Mouse (Mus musculus) lung, postnatal 4 days (tissue): ENCODE measurements around the gene Ccdc148.

Source experiments
- DNase-seq, 2 experiments: peaks; one replicate each; pipeline ENCODE4 v3.0.0; 2021

Ccdc148 gene

DNA sequence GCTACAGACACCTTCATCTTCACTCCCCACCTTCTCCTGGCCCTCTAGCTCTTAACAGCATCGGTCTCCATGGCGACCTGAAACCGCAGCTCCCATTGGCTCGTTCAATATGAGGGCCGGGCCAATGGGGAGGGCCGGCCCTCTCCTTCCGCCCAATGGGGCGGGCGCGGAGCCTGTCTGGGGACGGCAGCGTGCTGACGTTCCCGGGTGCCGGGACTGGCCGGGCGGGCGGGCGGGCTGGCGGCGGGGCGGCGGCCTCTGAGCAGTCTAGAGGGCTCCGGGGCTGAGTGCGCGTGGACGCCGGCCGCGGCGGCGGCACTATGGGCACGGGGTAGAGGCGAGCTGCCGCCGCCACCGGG lies at the start of gene Ccdc148, which contains the start of gene Pkp4:
Gene Ccdc148 (minus strand): TSS at position 79 of the 359 bp plus-strand sequence.
Gene Pkp4 (plus strand): TSS at position 246 of the 359 bp plus-strand sequence.
- DNase-seq = peak; percentile 93 to 96

DNA sequence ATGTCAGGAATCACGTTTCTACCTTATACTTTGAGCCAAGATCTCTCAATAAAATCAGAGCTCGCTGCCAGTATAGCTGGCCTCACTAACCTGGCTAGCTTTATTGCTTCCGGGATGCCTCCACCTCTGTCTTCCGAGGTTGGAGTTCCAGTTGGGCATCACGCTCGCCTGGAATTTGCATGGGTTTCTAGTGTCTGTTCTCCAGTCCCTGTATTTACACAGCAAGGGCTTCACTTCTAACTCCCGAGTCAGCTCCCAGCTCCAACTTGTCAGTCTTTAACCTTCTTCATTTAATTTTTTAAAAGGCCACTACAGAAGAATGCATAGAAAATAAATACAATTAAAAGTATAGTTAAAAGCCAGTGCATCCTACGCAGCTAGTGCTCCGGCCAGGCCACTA lies 47.8 kb upstream of the Ccdc148 start:
- no peak for DNase-seq

DNA sequence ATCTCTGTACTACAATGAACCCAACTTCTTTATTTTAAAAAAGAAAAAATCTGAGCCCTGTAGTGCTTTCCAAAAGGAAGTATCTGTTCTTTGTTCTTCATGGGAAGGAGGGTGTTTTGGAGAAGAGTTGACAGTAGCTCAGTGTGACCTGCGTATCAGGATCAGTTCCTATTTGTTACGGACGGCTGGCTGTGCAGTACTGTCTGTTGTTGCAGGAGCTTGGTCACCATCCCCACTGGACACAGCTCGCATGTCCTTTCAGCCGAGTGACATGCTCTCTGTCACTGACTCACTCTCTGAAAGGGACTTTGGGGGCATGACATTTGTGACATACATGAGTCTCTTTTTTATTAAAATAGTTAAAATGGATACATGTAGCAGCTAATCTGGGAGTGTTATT lies 47.2 kb upstream of the Ccdc148 start:
- DNase-seq = no peak

DNA sequence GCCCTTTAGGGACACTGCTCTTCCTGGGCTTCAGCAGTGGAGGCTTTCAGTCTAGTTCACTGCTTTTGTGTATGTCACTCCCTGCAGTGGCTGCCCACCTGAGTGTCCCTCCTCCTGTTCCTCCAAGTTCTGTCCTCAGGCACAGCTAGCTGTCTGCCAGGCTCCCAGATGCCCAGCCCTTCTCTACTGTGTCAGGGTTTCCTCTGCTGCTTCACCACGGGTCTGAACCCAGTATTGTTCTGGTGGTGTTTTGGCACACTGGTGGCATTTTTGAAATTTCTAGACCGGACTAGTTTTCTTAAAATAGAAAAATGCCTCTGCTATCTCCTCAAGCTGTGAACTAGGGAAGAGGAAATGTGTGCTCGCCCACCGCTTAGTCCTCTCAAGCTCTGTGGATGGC lies 46.8 kb upstream of the Ccdc148 start:
- no peak for DNase-seq

DNA sequence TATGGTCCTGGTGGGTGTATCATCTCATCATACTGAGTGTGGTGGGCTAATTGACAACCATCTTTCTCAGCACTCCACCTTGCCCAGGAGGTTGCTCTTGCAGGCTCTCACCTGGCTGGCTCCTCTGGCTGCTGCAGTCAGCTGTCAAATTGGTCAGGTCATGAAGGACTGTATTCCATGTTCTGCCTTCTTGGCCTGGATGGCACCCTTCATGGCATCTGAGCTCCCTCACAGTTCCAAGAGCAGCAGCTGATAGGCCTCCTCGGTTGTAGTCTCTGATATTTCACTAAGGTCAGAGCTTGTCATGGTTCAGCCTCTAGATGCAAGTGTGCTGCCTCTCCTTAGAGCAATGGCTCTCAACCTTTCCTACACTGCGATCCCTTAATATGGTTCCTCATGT lies 45.7 kb upstream of the Ccdc148 start:
- no peak for DNase-seq

DNA sequence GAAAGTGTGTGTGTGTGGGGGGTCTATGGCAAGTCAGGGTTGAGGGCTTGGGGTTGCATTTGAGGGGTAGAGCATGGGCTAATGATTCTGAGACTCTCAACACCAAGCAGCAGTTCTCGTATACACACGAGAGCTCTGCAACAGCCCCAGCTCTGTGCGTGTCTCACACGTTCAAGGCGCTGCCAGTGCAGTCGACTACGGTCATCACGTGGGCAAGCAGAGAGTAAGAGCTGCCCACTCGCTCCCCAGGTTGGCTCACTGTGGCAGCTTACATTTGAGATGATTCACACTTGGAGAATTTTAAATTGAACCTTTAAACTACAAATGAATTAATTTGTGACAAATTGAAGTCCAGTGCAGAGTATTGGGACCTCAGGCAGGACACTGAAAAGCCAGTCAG lies 44.6 kb upstream of the Ccdc148 start:
- no peak for DNase-seq

DNA sequence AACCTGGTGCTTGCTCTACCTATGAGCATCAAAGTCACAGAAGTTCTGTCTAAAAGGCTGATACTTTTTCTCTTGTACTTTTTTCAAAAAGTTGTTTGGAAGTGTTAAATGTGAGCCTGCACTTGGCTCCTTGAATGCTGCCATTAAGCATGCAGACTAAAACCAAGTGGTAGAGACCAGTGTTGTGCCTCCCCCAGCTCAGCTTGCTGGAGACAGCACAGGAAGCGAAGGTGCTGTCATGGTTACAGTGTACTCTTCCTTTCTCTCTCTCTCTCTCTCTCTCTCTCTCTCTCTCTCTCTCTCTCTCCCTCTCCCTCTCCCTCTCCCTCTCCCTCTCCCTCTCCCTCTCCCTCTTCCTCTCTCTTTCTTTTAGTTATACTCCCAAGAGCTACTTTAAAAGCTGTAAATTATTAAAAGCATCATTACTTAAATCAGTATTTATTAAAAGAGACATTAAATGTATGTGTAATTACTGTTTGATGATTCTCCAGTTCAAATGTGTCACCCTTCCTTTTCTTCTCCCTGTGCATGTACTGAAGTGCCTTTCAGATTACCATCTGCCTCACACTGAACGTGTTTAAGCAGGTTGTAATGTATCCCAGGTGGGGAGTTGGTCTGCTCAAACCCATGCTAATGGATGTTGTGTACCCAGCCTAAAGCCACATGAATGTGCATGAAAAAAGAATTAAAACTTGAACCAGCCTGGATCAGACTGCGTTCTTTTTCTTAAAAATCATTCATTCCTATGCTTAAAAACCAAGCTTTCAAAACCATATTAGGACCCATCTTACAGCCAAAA lies 43.3 kb upstream of the Ccdc148 start:
- DNase-seq = no peak

DNA sequence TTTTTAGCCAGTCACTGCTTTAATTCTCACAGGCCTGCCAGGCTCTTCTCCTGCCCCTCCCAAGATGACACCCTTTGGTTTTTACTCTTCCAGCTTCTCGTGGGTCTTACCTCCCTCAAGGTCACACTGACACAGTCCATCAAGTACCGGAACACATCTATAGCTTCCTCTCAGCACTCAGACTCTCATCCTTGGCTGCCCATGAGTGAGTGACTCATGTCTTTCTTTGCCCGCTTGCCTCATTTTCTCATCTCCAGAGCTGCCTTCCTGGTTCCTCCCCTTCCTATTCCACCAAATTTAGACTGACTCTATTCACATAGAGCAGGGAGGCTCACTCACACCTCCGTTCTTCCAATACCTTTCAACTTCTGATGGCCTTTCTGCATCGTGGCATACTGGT lies 42.4 kb upstream of the Ccdc148 start:
- DNase-seq = no peak

DNA sequence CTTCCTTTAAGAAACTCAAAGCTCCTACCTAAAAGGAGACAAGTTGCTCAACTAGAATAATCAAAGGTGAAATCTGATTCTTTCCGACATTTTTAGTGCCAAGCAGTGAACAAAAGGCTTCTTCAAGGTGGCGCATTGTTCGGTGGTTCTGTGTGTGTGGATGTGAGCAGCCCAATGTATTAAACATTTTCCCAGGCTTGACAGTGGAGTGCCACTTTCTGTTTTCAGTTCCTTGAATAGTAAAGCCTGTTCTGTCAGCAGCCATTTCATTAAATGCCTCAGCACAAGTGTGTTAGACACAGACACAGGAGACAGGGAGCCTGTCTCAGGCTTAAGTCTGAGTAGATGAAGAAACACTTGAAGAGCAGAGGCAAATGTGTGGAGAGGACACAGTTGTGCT lies 40.0 kb upstream of the Ccdc148 start:
- DNase-seq = no peak

DNA sequence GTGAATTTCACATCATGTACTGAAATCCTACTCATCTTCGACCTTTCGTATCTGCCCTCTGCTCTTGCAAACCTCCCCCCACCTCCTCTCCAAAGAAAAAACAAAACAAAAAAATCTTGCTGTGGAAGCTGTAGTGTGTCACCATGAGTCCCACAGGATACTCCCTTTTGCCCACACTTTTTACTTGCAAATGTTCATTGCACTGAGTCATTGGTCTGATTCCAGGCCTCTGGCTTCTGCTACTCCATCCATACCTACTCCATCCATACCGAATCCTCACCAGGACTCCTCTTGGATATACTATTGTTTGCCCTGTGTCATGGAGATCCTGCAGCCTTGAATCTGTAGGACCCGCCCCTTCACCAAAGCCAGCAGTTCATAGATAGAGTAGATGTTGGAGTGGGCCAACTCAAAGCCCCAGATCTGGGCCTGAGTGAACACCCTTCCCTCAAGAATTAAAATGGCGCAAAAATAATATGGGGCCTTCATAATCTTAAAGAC lies 39.0 kb upstream of the Ccdc148 start:
- DNase-seq = no peak

DNA sequence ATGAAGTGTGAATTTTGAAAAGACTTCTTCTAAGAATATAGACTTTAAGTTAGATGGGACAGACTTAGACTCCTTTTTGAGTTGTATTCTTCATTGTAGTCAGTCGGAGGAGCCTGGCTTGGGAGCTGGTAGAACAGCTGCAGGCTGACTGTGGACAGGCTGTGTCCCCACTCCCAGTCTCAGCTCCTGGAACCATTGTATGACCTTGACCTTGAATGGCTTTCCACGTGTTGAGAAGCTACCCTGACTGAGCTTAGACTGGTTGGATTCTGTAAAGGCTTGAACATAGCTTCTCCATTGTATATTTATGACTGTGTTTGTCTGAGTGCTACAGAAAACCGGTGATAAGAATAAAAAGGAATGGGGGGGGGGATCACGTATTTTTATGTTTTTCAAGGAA lies 36.7 kb upstream of the Ccdc148 start:
- no peak for DNase-seq

DNA sequence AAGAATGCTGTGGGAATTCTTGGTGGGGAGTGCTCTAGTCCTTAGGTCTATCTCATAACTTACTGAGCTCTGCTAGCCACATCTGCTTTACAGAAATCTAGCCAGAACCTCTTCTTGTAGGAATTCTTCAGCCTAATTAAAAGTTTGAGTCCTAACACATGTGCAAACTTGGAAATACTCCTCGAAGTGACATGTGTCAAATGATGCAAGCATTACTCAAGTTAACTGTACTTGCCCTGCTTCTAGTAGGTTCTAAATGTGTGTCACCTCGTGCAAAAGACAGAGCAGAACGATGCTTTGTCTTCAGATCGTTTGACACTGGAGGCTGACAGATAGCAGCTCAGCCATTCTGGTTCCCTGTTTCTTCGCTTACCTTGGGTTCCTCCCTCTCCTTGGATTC lies 32.6 kb upstream of the Ccdc148 start:
- DNase-seq = no peak

DNA sequence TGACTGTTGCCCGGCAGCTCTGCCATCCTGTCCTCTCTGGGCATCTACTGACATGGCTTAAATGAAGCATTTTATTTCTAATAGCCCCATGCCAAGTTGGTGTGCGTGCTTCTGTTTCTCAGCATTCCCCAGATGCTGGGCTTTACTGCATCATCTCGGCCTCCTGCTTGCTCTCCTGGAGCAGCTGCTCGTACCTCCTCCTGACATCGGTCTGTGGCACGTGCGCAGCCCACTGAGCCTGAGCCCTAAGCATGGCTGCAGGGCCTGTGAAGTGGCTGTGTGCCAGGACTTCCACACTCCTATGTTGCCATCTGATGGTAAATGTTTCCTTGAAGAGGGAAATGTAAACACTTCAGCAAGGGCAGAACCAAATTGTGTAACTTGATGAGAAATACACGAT lies 31.0 kb upstream of the Ccdc148 start:
- peak; percentile 61 to 83 for DNase-seq

DNA sequence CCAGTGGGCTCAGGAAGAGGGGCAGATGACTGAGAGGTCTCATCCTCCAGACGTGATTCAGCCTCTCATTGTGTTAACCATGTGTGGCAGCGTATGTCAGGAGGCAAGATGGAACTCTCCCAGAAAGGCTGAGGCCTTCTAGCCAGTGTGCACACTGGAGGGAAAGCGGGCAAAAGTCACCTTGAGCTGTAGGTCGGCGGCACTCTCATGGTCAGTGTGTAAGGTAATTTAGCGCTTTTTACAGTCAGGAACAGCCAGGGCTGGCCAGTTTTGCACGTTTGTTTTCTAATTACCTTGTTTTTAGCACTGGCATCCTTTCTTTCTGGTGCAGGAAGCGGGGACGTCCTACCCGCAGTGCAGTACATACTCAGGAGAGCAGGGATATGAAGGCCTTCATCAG lies 29.7 kb upstream of the Ccdc148 start:
- no peak for DNase-seq

DNA sequence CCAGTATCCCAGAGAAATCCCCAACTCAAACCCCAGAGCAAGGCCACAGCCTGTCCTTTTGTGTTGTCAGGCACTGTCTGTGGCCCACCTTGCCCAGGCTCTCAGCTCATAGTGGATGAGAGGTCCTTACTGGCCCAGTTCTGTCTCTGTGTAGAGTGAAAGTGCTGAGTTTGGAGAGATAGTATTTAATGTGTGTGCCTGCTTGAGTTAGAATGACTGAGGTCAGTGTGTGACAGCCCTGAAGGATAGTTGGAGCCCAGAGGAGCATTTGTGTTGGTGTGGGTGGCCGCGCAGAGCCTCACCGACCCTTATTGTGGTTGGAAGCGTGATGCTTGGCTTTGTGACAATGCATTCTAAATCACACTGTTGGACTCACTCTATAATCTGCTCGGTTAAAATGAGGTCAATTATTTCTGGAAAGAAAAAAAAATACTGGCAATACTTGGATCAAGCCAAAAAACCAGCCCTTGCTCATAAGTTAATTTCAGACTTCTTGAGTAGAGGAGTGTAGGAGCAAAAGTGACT lies 29.2 kb upstream of the Ccdc148 start:
- DNase-seq = no peak

DNA sequence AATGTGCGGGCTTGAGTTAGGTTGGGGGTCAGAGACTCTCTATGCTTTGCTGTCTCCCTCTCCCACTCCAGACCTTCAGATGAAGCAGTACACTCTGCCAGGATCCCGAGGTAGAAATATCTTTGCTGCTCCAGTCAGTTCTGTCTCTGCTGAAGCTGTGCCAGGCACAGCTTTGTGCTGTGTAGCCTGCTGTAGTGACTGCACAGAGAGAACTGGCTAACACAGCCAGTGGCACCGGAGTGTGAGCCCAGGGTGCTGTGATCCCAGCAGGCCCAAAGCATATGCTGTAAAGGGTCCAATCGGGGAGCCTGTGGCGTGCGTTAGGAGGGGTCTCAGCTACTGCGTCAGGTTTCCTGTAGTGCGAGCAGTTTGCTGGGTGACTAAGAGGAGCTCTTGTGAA lies 27.8 kb upstream of the Ccdc148 start:
- DNase-seq = no peak

DNA sequence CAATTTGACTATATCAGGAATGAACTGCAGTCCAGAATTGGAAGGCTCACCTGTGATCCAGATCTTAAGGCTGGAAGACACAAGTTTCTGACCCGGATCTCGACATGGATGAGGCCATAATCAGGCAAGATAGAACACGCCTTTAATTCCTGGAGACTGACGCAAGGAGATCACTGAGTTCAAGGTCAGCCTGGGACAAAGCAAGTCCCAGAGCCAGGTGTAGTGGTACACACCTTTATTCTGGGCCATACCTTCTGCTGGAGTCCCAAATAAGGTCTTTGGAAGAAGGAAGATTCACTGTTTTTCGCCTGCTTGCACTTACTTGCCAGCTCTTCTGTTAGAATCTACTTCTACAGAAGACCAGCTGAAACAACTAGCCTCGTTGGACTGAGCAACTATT lies 26.5 kb upstream of the Ccdc148 start:
- DNase-seq = no peak

DNA sequence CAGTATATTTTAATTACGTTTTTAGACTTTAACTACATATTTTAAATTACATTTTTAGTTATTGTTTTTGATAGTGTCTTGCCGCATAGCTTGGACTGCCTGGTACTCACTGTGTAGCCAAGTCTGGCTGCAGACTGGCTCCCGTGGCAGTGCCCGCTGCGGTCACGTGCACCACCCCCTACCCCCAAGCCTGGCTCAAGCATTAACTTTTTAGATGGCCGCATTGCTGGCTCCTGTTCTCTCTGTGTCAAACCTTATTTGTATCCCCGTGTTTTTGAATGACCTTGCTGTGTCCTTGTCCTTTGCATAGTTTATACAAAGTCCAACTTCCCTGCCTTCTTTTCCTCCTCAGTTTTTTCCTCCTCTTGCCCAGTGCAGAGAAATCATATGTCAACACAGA lies 25.6 kb upstream of the Ccdc148 start:
- no peak for DNase-seq

DNA sequence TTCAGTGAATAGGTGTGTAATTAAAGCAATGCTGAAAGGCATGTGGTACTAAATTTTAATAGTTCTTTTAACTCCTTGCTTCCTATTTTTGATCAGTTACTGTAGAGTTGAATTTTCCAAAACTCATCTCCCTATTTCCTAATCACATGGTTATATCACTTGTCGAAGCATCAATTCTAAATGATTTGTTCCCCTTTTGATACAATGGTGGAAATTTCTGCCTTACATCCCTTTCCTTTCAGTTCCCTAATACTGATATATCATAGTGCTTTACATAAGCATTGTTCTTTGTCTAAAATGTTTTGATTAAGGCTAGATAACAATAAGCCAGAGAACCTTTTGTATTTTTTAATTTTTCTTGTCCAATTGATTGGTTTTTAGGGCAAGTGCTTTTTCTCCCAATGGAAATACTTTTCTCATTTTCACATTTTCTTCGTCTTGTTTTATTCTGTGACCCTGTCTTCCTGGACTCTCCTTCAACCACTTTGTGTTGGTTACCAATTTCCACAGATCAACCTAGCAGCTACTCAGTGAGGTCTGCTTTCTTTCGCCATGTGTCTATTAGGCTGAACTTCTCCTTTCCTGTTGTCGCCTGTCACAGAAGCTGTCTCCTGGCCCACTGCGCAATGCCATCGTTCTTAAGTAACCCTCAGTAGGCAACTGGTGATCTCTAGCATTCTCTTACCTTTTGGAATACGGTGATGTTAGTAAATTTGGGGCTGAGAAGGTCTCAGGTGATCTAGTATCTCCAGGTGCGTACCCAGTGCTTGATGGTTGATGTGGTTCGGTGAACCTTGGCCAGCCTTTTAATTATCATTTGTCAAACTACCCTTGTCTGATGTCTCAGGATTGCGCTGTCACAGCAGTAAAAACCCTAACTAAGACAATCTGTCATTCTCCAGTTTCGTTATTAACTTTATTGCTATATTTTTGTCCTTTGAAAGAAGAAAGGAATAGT lies 23.9 kb upstream of the Ccdc148 start:
- DNase-seq = no peak

DNA sequence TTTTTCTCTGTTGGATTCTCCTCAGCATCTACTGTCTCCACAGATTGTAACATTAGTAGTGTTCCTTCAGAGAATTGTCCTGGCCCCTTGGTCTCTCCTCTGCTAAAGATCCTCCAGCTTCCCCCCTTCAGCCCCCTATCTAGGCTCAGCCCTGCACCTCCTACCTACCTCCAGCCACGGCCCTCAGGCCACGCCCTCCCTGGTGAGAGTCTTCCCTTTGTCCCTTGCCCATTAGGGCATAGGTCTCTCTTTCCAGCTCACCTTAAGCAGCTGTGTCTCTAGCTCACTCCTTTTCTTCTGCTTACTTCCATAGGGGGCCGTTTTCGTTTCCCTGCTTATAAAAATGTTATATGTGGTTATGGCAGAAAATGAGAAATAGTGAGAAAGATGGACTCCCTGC lies 23.1 kb upstream of the Ccdc148 start:
- no peak for DNase-seq

DNA sequence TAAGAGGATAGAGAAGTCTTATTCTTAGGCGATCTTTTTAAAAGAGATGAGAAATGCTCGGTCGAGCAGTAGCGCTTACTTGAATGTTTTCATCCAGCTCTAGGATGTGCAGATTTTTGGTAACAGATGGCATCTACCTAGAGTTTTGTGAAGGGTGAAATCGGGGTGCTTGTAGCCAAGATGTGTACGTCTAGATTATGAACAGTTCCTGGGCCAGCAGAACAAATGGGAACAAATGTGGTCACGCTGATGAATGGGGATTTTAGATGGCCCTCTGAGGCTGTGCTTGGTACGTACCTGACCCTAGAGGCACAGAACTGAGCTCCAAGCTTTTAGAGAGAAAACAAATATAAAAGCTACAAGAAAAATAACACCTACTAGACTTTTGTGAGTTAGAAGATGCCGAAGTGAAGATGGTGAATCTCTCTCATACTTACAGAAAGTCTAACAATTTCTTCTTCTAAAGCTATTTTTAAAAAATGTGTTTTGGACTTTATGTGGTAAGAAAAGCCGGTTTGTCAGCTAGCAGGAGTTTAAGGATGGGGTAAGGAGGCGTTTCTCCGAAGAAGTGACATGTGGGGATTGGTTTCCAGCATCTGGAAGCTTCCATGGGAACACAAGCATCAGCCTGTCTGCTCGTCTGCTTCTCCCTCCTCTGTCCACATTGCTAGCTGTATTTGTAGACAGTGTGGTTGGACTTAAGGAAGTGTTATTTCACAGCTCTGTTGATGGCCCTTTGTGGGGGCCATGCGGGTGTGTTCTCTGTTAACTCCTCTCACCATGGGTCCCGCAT lies 21.0 kb upstream of the Ccdc148 start:
- no peak for DNase-seq

DNA sequence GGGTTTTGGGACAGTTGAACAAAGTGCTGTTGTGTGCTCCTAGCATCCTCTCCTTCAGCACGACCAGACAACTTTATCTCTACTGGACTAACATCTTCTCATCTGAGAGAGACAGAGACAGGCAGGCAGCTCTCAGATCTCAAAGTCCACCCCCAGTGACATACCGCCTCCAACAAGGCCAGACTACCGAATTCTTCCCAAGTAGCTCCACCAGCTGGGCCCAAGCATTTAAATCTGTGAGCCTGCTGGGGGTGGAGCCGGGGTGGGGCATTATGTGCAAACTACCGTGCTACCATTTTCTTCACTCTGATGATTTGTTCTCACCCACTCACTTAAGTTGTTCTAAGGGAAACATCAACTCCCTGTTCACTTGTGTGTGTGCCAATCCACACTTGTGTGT lies 19.0 kb upstream of the Ccdc148 start:
- no peak for DNase-seq

DNA sequence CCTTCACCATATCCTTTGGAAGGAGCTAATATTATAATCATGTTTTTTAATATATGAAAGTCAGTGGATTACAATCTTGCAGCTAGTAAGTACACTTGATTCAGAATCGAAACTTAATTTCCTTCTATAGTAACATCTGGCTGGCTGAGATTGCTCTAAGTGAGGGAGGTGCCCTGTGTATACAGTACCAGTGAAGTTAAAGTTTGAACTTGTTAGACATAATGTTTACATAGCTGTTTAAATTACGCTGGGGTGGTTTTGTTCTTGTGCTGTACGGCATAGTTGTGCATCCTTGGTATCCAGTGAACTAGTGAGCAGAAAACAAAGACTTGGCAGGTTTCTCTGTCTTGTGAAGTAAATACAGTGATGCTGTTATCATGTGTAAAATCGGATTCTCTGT lies 18.5 kb upstream of the Ccdc148 start:
- DNase-seq = no peak
